Mouse (Mus musculus): ENCODE results near the gene Nxf2. TPM values are rescaled to one million over a fixed set of nuclear protein-coding genes. Genes with fewer than 3 reads are reported as not detected.
"Not testable (repeated sequence)": the region's sequence is repeated elsewhere in the genome, so short reads cannot be mapped to it uniquely, and the experiment has no call there.

Nxf2 gene
- polyA plus RNA-seq, 1 experiment from 2014 or later = 0.16 TPM

GRCm38 (mm10) chrX:134915745-134916144 lies 48.8 kb downstream of the Nxf2 start:
- no peaks in the 10 kb centered on the region for H3K36me3 ChIP-seq (ENCODE audit: control insufficient read depth, insufficient read depth, low read length)
- ATAC-seq (ENCODE audit: low FRiP score, low TSS enrichment) (no peak), DNase-seq (ENCODE audit: low spot score) (no peak)
- H3K4me1 ChIP-seq (replicated peaks; ENCODE audit: control insufficient read depth, insufficient read depth) = no peaks in the 10 kb centered on the region
- TF ChIP-seq CTCF (IDR thresholded peaks at IDR 0.05; ENCODE audit: low read depth) = no peak
- no peak for TF ChIP-seq EP300 (optimal IDR thresholded peaks at IDR 0.05)
- no peak overlapping the region for H3K4me3 ChIP-seq (ENCODE audit: low read depth, low read length)
- whole genome bisulfite sequencing = 68% methylated on average over 2 of the region's 2 CpGs
- H3K27me3 ChIP-seq (ENCODE audit: control insufficient read depth, insufficient read depth, low read length) = no peaks in the 10 kb centered on the region
- H3K4me2 ChIP-seq (replicated peaks; ENCODE audit: low read depth) = no peak overlapping the region
- no peaks in the 10 kb centered on the region for H3K9me3 ChIP-seq (ENCODE audit: control insufficient read depth, low read length)
- no peak overlapping the region for H3K27ac ChIP-seq (replicated peaks)
- H3K9ac ChIP-seq (ENCODE audit: low read length) = no peak overlapping the region

- not testable (repeated sequence) for H3K4me2 ChIP-seq (replicated peaks; ENCODE audit: low read depth); H3K9ac ChIP-seq (ENCODE audit: low read length); H3K4me3 ChIP-seq (ENCODE audit: low read depth, low read length); ATAC-seq (ENCODE audit: low FRiP score, low TSS enrichment); DNase-seq (ENCODE audit: low spot score); H3K27ac ChIP-seq (replicated peaks); H3K27me3 ChIP-seq (ENCODE audit: control insufficient read depth, insufficient read depth, low read length); H3K4me1 ChIP-seq (replicated peaks; ENCODE audit: control insufficient read depth, insufficient read depth); H3K9me3 ChIP-seq (ENCODE audit: control insufficient read depth, low read length); H3K36me3 ChIP-seq (ENCODE audit: control insufficient read depth, insufficient read depth, low read length)
These were observed 49.2 kb downstream of the Nxf2 start for GRCm38 (mm10) chrX:134915315-134915714.

- DNase-seq (ENCODE audit: low spot score) (no peak), ATAC-seq (ENCODE audit: low FRiP score, low TSS enrichment) (no peak)
- no peaks in the 10 kb centered on the region for H3K36me3 ChIP-seq (ENCODE audit: control insufficient read depth, insufficient read depth, low read length)
- no peak overlapping the region for H3K27ac ChIP-seq (replicated peaks)
- H3K4me2 ChIP-seq (replicated peaks; ENCODE audit: low read depth) = no peak overlapping the region
- no peaks in the 10 kb centered on the region for H3K27me3 ChIP-seq (ENCODE audit: control insufficient read depth, insufficient read depth, low read length)
- no peak overlapping the region for H3K4me3 ChIP-seq (ENCODE audit: low read depth, low read length)
- H3K9ac ChIP-seq (ENCODE audit: low read length) = no peak overlapping the region
- no peak for TF ChIP-seq EP300 (optimal IDR thresholded peaks at IDR 0.05)
- no peak for TF ChIP-seq CTCF (IDR thresholded peaks at IDR 0.05; ENCODE audit: low read depth)
- WGBS = 68% methylated on average over 4 of the region's 4 CpGs
- H3K9me3 ChIP-seq (ENCODE audit: control insufficient read depth, low read length) = no peaks in the 10 kb centered on the region
- no peaks in the 10 kb centered on the region for H3K4me1 ChIP-seq (replicated peaks; ENCODE audit: control insufficient read depth, insufficient read depth)
These were observed 49.7 kb downstream of the Nxf2 start for GRCm38 (mm10) chrX:134914851-134915250.

GRCm38 (mm10) chrX:134913234-134913936 lies 51.2 kb downstream of the Nxf2 start:
- DNase-seq (ENCODE audit: low spot score) (peak; percentile 14), ATAC-seq (ENCODE audit: low FRiP score, low TSS enrichment) (no peak)
- Histone ChIP-seq H3K27ac (replicated peaks) (no peak overlapping the region), H3K36me3 (ENCODE audit: control insufficient read depth, insufficient read depth, low read length) (no peaks in the 10 kb centered on the region), H3K9ac (ENCODE audit: low read length) (no peak overlapping the region), H3K9me3 (ENCODE audit: control insufficient read depth, low read length) (no peaks in the 10 kb centered on the region), H3K4me2 (replicated peaks; ENCODE audit: low read depth) (no peak overlapping the region), H3K4me1 (replicated peaks; ENCODE audit: control insufficient read depth, insufficient read depth) (no peaks in the 10 kb centered on the region), H3K4me3 (ENCODE audit: low read depth, low read length) (no peak overlapping the region), H3K27me3 (ENCODE audit: control insufficient read depth, insufficient read depth, low read length) (no peaks in the 10 kb centered on the region)
- TF ChIP-seq EP300 (optimal IDR thresholded peaks at IDR 0.05) (no peak), CTCF (IDR thresholded peaks at IDR 0.05; ENCODE audit: low read depth) (peak; percentile 80)
- 26% methylated on average over 4 of the region's 4 CpGs for WGBS

GRCm38 (mm10) chrX:134912805-134913204 lies 51.7 kb downstream of the Nxf2 start:
- Histone ChIP-seq H3K36me3 (ENCODE audit: control insufficient read depth, insufficient read depth, low read length) (no peaks in the 10 kb centered on the region), H3K9me3 (ENCODE audit: control insufficient read depth, low read length) (no peaks in the 10 kb centered on the region), H3K9ac (ENCODE audit: low read length) (no peak overlapping the region), H3K4me2 (replicated peaks; ENCODE audit: low read depth) (no peak overlapping the region), H3K27ac (replicated peaks) (no peak overlapping the region), H3K4me1 (replicated peaks; ENCODE audit: control insufficient read depth, insufficient read depth) (no peaks in the 10 kb centered on the region), H3K4me3 (ENCODE audit: low read depth, low read length) (no peak overlapping the region), H3K27me3 (ENCODE audit: control insufficient read depth, insufficient read depth, low read length) (no peaks in the 10 kb centered on the region)
- DNase-seq (ENCODE audit: low spot score) (no peak), ATAC-seq (ENCODE audit: low FRiP score, low TSS enrichment) (no peak)
- WGBS = 27% methylated on average over 2 of the region's 2 CpGs
- TF ChIP-seq CTCF (IDR thresholded peaks at IDR 0.05; ENCODE audit: low read depth) (no peak), EP300 (optimal IDR thresholded peaks at IDR 0.05) (no peak)

- Histone ChIP-seq H3K36me3 (ENCODE audit: control insufficient read depth, insufficient read depth, low read length) (no peaks in the 10 kb centered on the region), H3K4me3 (ENCODE audit: low read depth, low read length) (no peak overlapping the region), H3K4me1 (replicated peaks; ENCODE audit: control insufficient read depth, insufficient read depth) (no peaks in the 10 kb centered on the region), H3K4me2 (replicated peaks; ENCODE audit: low read depth) (no peak overlapping the region), H3K9ac (ENCODE audit: low read length) (no peak overlapping the region), H3K27me3 (ENCODE audit: control insufficient read depth, insufficient read depth, low read length) (no peaks in the 10 kb centered on the region), H3K9me3 (ENCODE audit: control insufficient read depth, low read length) (no peaks in the 10 kb centered on the region), H3K27ac (replicated peaks) (no peak overlapping the region)
- DNase-seq (ENCODE audit: low spot score) = no peak
- TF ChIP-seq CTCF (IDR thresholded peaks at IDR 0.05; ENCODE audit: low read depth) (no peak), EP300 (optimal IDR thresholded peaks at IDR 0.05) (no peak)
- WGBS = 71% methylated on average over 4 of the region's 4 CpGs
- ATAC-seq (ENCODE audit: low FRiP score, low TSS enrichment) = no peak
These were observed 54.2 kb downstream of the Nxf2 start for GRCm38 (mm10) chrX:134910345-134910744.

Other genes starting within 250 kb of the Nxf2 start
- gene Armcx1, start 246.8 kb downstream of the Nxf2 start, polyA plus RNA-seq (2015; fragmentation: Nextera tagmentation; extraction: Ambion mirVana) = 14.9 and 15.2 TPM in 2 replicates
- gene Armcx6, start 213.3 kb downstream of the Nxf2 start, polyA plus RNA-seq (2015; fragmentation: Nextera tagmentation; extraction: Ambion mirVana) = 8.7 and 9.9 TPM in 2 replicates
- gene Armcx3, start 208.2 kb downstream of the Nxf2 start, polyA plus RNA-seq (2015; fragmentation: Nextera tagmentation; extraction: Ambion mirVana) = 38.8 and 40.0 TPM in 2 replicates
- gene Armcx2, start 155.5 kb downstream of the Nxf2 start, polyA plus RNA-seq (2015; fragmentation: Nextera tagmentation; extraction: Ambion mirVana) = 19.3 and 19.9 TPM in 2 replicates
- gene Zmat1, start 44.5 kb upstream of the Nxf2 start, polyA plus RNA-seq (2015; fragmentation: Nextera tagmentation; extraction: Ambion mirVana) = 2.2 TPM in 2 replicates
- gene Gm15023, start 212.9 kb upstream of the Nxf2 start, polyA plus RNA-seq (2015; fragmentation: Nextera tagmentation; extraction: Ambion mirVana) = not detected in 2 replicates
- gene Tceal6, start 245.9 kb upstream of the Nxf2 start, polyA plus RNA-seq (2015; fragmentation: Nextera tagmentation; extraction: Ambion mirVana) = 0.51 and 0.67 TPM in 2 replicates

Measured in stomach, postnatal 0 days (tissue).